Mouse (Mus musculus): ENCODE measurements at regions not wholly inside any gene's neighbourhood (a gene's known extent, or its start where the extent isn't known, plus 50 kb on each side); places are given as distances from the start of the nearest gene placed in this dataset.
A peak's percentile ranks its signal among the peaks of the same experiment; 100 is the strongest.

DNA sequence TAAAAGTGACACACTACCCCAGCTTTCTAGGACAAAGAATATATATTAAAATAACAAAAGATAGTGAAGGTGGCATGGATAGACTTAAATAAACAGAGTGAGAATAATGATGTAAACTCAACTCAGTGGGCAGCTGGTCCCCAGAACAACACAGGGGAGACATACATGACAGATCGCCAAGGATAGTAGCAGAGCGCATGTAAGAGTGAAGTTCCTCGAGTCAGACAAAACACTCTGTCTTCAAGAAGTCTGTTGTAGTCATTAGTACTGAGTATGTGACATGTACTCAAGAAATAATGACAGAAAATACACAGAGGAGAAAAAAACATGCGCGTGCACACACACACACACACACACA is 74.8 kb upstream of the Stxbp5l start:
- DNase-seq, result no peak

DNA sequence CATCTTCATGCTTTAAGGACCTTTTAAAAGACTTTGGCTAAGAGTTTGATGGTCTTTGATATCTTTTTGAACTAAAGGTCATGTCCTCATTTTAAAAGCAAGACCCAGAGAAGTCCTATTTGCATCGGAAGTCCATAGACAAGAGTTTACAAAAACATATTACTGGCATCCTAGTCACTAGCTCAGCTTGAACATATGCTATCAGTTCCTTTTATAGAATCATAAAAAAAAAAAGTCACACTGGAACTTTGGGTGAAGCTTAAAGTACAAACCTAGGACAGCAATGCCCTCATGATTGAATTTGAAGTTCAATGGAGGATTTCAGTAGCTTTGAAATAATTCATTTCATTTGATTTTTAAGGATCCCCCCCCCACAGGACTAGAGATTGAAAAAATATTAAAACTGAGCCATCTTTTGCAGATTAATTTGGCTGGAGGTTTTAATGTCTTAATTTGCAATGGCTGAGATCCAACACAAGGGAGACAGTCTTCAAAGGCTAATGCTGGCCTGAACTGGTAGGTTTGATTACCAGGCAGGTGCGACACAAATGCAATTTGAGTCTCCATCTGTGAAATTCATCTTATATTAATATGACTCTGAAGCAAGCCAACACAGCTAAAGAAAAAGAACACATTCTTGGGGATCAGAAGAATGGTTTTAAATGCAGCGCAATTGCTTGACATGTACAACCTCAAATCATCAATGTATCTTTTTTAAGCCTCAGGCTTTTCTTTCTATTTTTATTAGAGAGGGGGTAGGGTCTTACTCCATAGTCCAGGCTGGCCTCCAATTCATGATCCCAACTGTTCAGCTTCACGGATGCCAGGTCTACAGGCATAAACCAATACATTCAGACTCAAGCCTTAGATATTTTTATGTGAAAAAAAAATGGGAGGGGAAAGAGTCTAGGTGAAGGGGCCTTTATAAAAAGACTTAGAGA is 74.1 kb upstream of the Stxbp5l start:
- no peak for DNase-seq

DNA sequence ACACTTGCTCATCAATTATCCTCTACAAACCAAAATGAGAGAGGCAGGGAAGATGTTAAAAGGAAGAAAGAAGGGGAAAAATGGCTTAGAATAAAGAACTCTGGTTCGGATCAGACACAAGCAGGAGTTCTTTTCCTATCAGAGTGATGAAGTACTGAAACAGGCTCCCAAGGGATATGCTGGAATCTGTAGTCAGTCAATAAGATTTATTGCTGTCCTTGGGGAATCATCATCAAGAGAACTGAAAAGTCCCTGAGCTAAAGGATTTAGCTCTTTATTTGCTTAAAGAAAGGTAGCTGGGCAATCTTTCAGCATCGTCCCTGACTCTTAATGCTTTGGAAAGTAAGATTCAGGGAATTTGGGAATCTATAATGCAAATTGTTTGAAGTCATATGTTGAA is 71.2 kb upstream of the Stxbp5l start:
- DNase-seq, result no peak

DNA sequence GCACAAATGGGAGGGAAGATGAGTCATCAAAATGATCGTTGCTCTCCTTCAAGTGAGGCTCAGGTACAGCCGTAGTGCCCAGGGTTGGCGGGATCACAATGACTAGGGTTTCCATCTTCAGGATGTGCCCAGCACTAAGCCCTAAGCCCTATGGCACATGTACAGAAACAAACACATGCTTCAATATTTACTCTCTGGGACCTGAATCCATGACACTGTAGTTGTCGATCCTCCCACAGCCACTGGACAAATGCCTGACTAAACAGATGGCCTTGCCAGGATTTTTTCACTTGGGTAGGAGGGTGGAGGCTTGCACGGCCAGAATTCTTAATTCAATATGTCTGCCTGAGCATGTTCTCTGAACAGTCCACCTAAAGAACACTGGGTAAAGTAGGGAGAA is 65.1 kb upstream of the Stxbp5l start:
- DNase-seq, result no peak

DNA sequence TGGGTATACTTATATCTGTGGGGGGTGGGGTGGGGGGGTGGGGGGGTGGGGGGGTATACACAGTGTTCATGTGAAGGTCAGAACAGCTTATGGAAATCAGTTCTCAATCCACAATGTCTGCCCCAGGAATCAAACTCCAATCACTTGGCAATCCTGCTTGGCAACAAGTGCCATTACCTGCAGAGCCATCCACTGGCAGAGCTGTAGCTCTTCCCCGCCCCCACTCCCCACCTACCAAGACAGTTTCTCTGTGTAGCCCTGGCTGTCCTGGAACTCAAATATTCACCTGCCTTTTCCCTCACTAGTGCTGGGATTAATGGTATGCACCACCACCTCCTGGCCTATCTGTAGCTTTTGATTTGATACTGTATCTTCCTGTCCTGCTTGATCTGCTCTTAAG is 61.0 kb upstream of the Stxbp5l start:
- DNase-seq, result no peak

DNA sequence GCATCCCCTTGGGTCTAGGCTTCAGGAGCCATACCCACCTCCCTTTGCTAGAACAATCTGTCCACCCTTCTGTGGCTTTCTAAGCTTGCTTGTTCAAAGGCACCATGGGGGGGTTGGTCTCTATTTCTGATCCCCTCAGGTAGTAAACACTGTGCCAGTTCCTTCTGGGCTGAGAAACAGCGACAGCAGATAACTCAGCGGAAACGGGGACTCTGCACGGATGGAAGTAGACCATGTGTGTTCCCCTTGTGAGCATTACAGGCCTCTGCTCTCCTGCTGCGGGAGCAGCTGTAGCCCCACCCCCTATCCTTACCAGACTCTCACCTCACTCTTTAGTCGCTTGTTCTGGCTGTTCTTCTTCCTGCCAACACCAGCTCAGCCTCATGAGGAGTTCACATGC is 58.2 kb upstream of the Stxbp5l start:
- no peak for DNase-seq

DNA sequence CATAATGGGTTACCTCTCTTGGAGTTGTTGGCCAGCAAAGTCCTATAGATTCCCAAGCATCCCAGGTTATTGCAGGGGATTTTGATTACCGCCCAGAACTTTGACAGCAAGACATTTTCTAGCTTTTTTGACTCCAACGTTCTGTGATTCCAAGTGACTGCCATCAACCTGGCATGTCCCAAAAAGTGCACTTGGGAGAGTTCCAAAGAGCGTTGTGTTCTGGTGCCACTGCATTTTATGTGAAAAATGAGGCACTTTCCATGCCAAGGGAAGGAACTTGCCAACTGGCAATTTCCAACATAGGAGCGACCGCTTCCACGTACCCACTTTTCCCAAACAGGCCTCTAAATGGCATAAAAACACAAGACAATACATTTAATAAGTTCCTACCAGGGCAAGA is 57.7 kb upstream of the Stxbp5l start:
- no peak for DNase-seq

DNA sequence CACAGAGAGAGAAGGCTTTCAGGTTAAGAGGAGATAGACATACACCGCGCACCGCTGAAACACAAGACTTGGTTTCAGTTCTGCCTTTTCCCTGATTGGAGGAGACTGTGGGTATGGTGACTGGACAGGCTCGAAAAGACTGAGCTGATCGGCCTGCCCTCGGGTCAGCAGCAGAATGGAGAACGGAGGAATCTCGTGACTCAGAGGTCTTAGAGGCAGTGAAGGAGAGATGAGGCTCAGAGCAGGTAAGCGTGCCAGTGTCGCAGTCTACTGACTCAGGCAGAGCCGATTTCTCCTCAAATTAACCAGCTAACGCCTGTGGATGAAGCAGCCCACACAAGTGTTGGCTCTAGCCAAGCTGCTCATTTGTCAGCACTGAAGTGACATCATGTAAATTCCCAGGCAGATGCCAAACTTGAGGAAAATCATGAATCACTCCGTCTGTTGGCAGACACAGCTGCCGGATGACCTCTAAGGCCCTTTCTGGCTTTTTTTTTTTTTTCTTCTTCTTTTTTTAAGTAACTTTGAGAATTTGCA is 55.9 kb upstream of the Stxbp5l start:
- peak; percentile 25 for DNase-seq

Data from lung, postnatal 10 days (tissue).